Comparison of ENCODE assay signal across 1 mouse cellular context in the genomic region with DNA sequence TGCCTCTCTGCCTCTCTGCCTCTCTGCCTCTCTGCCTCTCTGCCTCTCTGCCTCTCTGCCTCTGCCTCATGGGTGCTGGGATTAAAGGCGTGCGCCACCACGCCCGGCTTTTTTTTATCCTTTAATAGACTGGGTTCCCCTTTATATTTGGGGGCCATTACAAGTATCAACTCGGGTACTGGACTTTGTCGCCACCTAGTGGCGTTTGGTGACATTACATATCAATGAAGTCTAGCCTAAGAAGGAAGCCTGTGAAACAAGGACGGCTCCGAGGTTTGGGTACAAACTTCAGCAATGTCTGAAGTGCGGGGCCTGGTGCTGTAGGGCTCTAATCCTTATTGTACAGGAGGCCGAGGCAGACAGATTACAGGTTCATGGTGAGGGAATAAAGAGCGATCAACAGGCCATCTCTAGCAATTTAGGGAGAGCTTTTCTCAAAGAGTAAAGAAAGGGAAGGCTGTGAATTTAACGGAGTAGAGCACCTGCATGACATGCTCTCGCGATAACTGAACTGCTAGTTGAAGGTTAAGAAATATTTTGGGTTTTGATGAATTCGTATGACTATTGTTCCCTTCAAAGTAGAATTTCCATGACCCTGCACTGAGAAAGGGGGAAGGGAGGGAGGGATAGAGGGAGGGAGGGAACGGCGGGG.
TF ChIP-seq lines count a peak whose summit lies in the region.

No protein-coding gene starts in this region.

TF ChIP-seq in CH12.LX, 34 proteins besides CTCF, POLR2A, EP300 and RAD21:
- TF ChIP-seq CHD2 (IDR thresholded peaks at IDR 0.05; ENCODE audit: low read length) = peak; percentile 95
- TF ChIP-seq ELF1 (IDR thresholded peaks at IDR 0.05; ENCODE audit: low read depth, low read length) = no peak
- no peak for TF ChIP-seq JUN (IDR thresholded peaks at IDR 0.05; ENCODE audit: insufficient read depth, low read depth, low read length)
- peak; percentile 62 for TF ChIP-seq SMC3 (IDR thresholded peaks at IDR 0.05; ENCODE audit: low read depth, low read length)
